Mouse (Mus musculus): ENCODE data around the gene Fam241a. TPM values are rescaled to one million over a fixed set of nuclear protein-coding genes. Genes with fewer than 3 reads are reported as not detected.

Fam241a gene
- polyA plus RNA-seq (2015; fragmentation: Illumina TruSeq; extraction: RNeasy Lipid Tissue Mini Kit (QIAGEN cat#74804); ENCODE audit: insufficient read depth, low read depth, low replicate concordance) = 1.7 TPM

GRCm38 (mm10) chr3:127895792-127896541, at the start of gene Fam241a:
Gene Fam241a, minus strand, starts transcription at chr3:127896324.

GRCm38 (mm10) chr3:127837154-127837865, 58.8 kb downstream of the Fam241a start, which contains the start of gene Ap1ar:
Gene Ap1ar, minus strand, starts transcription at chr3:127837523.

Other genes starting within 250 kb of the Fam241a start
- gene Alpk1, start 115.8 kb downstream of the Fam241a start, polyA plus RNA-seq (2015; fragmentation: Illumina TruSeq; extraction: RNeasy Lipid Tissue Mini Kit (QIAGEN cat#74804); ENCODE audit: insufficient read depth, low read depth, low replicate concordance) = 0.83 TPM
- 3.0 TPM for gene Tifa, start 106.5 kb downstream of the Fam241a start, polyA plus RNA-seq (2015; fragmentation: Illumina TruSeq; extraction: RNeasy Lipid Tissue Mini Kit (QIAGEN cat#74804); ENCODE audit: insufficient read depth, low read depth, low replicate concordance)
- 10.5 TPM for gene Ap1ar, start 58.8 kb downstream of the Fam241a start, polyA plus RNA-seq (2015; fragmentation: Illumina TruSeq; extraction: RNeasy Lipid Tissue Mini Kit (QIAGEN cat#74804); ENCODE audit: insufficient read depth, low read depth, low replicate concordance)